In genomic region chr11:4715596-4715995, GRCm38 (mm10) we compare ENCODE assay signal across 20 mouse cellular contexts. TPM values are rescaled to one million over a fixed set of nuclear protein-coding genes. Genes with fewer than 3 reads are reported as not detected.
"Had no signal": no experiment of that assay in that cellular context is flagged by ENCODE, and none has a peak within 500 bp of the region (broad histone marks: within the 10 kb centered on the region; RNA-seq: fewer than 3 reads in every experiment).

No protein-coding gene starts in this region.

- H3K4me2 ChIP-seq: lung, embryonic 14.5 days; midbrain, embryonic 12.5 days; neural tube, embryonic 13.5 days; neural tube, embryonic 15.5 days; stomach, embryonic 15.5 days had no signal

- H3K9me3 ChIP-seq: midbrain, embryonic 10.5 days; midbrain, embryonic 12.5 days; neural tube, embryonic 13.5 days; neural tube, embryonic 15.5 days; stomach, embryonic 15.5 days had no signal

- H3K4me3 ChIP-seq: midbrain, embryonic 10.5 days; midbrain, embryonic 12.5 days; myocyte; neural tube, embryonic 13.5 days; neural tube, embryonic 15.5 days; stomach, embryonic 15.5 days had no signal

- H3K9ac ChIP-seq: lung, embryonic 14.5 days; midbrain, embryonic 12.5 days; neural tube, embryonic 13.5 days; neural tube, embryonic 15.5 days; stomach, embryonic 15.5 days had no signal

- ATAC-seq: midbrain, embryonic 16.5 days had no signal

- DNase-seq: lung, adult 18-20 months; lung, embryonic 14.5 days; lung, postnatal 10 days; lung, postnatal 4 days; midbrain, embryonic 14.5 days; right cerebral cortex, postnatal 14 days; thymus, adult 2 months; thymus, postnatal 25 days; thymus, postnatal 4 days had no signal

- H3K27me3 ChIP-seq: midbrain, embryonic 12.5 days; neural tube, embryonic 13.5 days; neural tube, embryonic 15.5 days; stomach, embryonic 15.5 days had no signal

- H3K4me1 ChIP-seq: midbrain, embryonic 10.5 days; midbrain, embryonic 12.5 days; stomach, embryonic 15.5 days had no signal

- H3K36me3 ChIP-seq: midbrain, embryonic 10.5 days; midbrain, embryonic 12.5 days; neural tube, embryonic 13.5 days; neural tube, embryonic 15.5 days had no signal

- H3K27ac ChIP-seq: midbrain, embryonic 10.5 days; midbrain, embryonic 12.5 days; neural tube, embryonic 13.5 days; neural tube, embryonic 15.5 days; stomach, embryonic 15.5 days; stomach, postnatal 0 days had no signal

RNA-seq across cellular contexts. Expression of gene Cabp7, which starts 31.0 kb away (rescaled TPM):
- total RNA-seq: megakaryocyte, adult 5-6 weeks; megakaryocyte-erythroid progenitor cell, adult 5-6 weeks had no signal
- polyA plus RNA-seq: spleen, adult 2 months had no signal
